Mouse (Mus musculus): ENCODE measurements around the gene Mdm1.
"Not testable (repeated sequence)": the region's sequence is repeated elsewhere in the genome, so short reads cannot be mapped to it uniquely, and the experiment has no call there.

The Mdm1 gene

GRCm38 (mm10) chr10:118215719-118216393 is 74.2 kb downstream of the Mdm1 start:
- DNase-seq (ENCODE audit: low spot score in 2 of 2): not testable (repeated sequence)
